Mouse (Mus musculus) ES-Bruce4 (cell line): ENCODE measurements around the gene Notch1.

Source experiments
- CTCF ChIP-seq: IDR thresholded peaks from one replicate; pipeline ENCODE4 v1.8.1; 2011; ENCODE audit warnings: low read depth, low read length
- EP300 ChIP-seq: IDR thresholded peaks from 2 replicates; pipeline ENCODE4 v1.6.1; 2011; ENCODE audit warnings: low read depth, low read length; ENCODE audit not compliant: insufficient read depth

DNA sequence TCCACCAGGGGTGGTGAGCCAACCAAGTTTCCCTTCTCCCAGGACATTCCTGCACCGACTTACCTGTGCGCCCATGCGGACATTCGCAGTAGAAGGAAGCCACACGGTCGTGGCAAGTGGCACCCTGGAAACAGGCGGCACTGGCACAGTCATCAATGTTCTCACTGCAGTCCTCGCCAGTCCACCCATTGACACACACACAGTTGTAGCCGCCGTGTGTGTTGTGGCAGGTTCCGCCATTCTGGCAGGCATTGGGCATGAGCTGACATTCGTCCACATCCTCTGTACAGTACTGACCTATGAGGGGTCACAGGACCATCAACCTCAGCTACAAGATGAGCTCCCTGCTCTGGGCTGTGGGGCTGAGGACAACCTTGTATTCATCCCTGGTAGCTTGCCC is 35.6 kb downstream of the Notch1 start:
- no peak for TF ChIP-seq EP300
- no peak for TF ChIP-seq CTCF
